Mouse (Mus musculus) lung, postnatal 0 days (tissue): ENCODE data around the gene Tmem81. TPM values are rescaled to one million over a fixed set of nuclear protein-coding genes. Genes with fewer than 3 reads are reported as not detected.

Source experiments
- ATAC-seq: fragments of 200-750 bp; cut with Nextera tagmentation; 2 replicates; pipeline ENCODE4 v1.8.0; 2017; ENCODE audit warnings: moderate library complexity
- DNase-seq: peaks from one replicate; pipeline ENCODE4 v3.0.0-alpha.2; 2016; ENCODE audit warnings: low spot score
- H3K27ac ChIP-seq: fragments of 300-500 bp; sonication (generic); 2 replicates; pipeline ENCODE4 v1.5.1; 2014; ENCODE audit warnings: antibody characterized with exemption, mild to moderate bottlenecking, low read length, mixed read lengths
- H3K27me3 ChIP-seq: fragments of 300-500 bp; sonication (generic); replicated peaks from 2 replicates; pipeline ENCODE4 v1.6.1; 2014; ENCODE audit warnings: low read length, mixed read lengths; ENCODE audit not compliant: insufficient read depth
- H3K36me3 ChIP-seq: fragments of 300-500 bp; sonication (generic); 2 replicates; pipeline ENCODE4 v1.6.1; 2014; ENCODE audit warnings: low read length, mixed read lengths; ENCODE audit not compliant: insufficient read depth
- H3K4me1 ChIP-seq: fragments of 300-500 bp; sonication (generic); 2 replicates; pipeline ENCODE4 v1.6.1; 2014; ENCODE audit warnings: antibody characterized with exemption, low read depth, low read length, mixed read lengths; ENCODE audit not compliant: insufficient read depth
- H3K4me2 ChIP-seq: fragments of 300-500 bp; sonication (generic); replicated peaks from 2 replicates; pipeline ENCODE4 v1.6.1; 2014; ENCODE audit warnings: low read depth, mild to moderate bottlenecking, low read length, moderate library complexity, mixed read lengths
- H3K4me3 ChIP-seq: fragments of 300-500 bp; sonication (generic); 2 replicates; pipeline ENCODE4 v1.5.1; 2014; ENCODE audit warnings: low read depth, low read length
- H3K9ac ChIP-seq: fragments of 300-500 bp; sonication (generic); replicated peaks from 2 replicates; pipeline ENCODE4 v1.6.1; 2014; ENCODE audit warnings: low read depth, mild to moderate bottlenecking
- H3K9me3 ChIP-seq: fragments of 300-500 bp; sonication (generic); 2 replicates; pipeline ENCODE4 v1.6.1; 2016; ENCODE audit warnings: low read length, mixed read lengths
- CTCF ChIP-seq: IDR thresholded peaks from 2 replicates; pipeline ENCODE4 v1.5.1; 2016; ENCODE audit warnings: antibody characterized with exemption, mild to moderate bottlenecking
- EP300 ChIP-seq: IDR thresholded peaks from 2 replicates; pipeline ENCODE4 v1.6.1; 2016; ENCODE audit warnings: antibody characterized with exemption, mild to moderate bottlenecking, control low read depth
- WGBS: fragments of 180-500 bp; shearing (Covaris S2); extraction: QIAGEN DNeasy Blood & Tissue Kit; methylation state at CpG from one replicate; pipeline ENCODE4 v1.1.7; 2014; 5-methylcytosine and 5-hydroxymethylcytosine counted together
- polyA plus RNA-seq: library from polyadenylated mRNA; unstranded; fragments of >200 nt; fragmentation: Nextera tagmentation; extraction: Ambion mirVana; gene quantifications from 2 replicates; pipeline ENCODE4 v1.2.1, GENCODE M21; 2015

Tmem81 gene
- polyA plus RNA-seq, 1 experiment from 2014 or later, result 1.3 TPM

- no peak overlapping the region for H3K4me3 ChIP-seq
- no peak overlapping the region for H3K27ac ChIP-seq
- WGBS, result 27% methylated on average over 4 of the region's 4 CpGs
- H3K27me3 ChIP-seq, result 0 out of 2 replicates have a peak, but pooled peaks cover 3% of the 10 kb centered on the region
- ATAC-seq (no peak), DNase-seq (peak; percentile 37)
- H3K36me3 ChIP-seq, result no peaks in the 10 kb centered on the region
- no peak overlapping the region for H3K9ac ChIP-seq
- TF ChIP-seq CTCF, result peak; percentile 69
- TF ChIP-seq EP300, result no peak
- H3K9me3 ChIP-seq, result no peaks in the 10 kb centered on the region
- no peak overlapping the region for H3K4me2 ChIP-seq
- H3K4me1 ChIP-seq, result no peaks in the 10 kb centered on the region
Measured at GRCm38 (mm10) chr1:132523920-132524319, 17.9 kb downstream of the Tmem81 start.

- Histone ChIP-seq H3K4me3 (no peak overlapping the region), H3K27ac (no peak overlapping the region), H3K4me2 (no peak overlapping the region), H3K9me3 (no peaks in the 10 kb centered on the region), H3K4me1 (no peaks in the 10 kb centered on the region), H3K9ac (no peak overlapping the region), H3K27me3 (0 out of 2 replicates have a peak, but pooled peaks cover 3% of the 10 kb centered on the region), H3K36me3 (no peaks in the 10 kb centered on the region)
- TF ChIP-seq EP300 (no peak), CTCF (peak; percentile 90)
- ATAC-seq (peak; percentile 39), DNase-seq (peak; percentile 76)
- 5% methylated on average over 10 of the region's 10 CpGs for WGBS
Measured at GRCm38 (mm10) chr1:132525832-132526231, 19.8 kb downstream of the Tmem81 start.

DNA sequence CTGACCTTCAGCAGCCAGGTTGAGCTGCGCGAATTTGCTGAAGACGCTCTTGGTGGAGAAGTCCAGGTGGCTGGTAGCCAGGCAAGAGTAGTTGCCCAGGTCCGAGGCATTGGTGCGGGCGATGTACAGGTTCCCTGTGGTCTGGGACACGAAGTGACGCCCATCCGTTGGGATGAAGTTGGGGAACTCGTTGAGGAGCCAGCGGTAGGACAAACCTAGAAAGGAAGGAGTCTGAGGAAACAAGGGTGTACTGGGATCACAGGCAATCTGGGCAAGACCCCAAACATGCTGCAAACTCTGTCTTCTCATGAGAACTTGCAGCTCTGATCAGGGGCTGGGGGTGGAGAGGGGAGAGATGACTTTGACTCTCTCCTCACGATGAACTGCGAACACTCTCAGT is 22.0 kb downstream of the Tmem81 start:
- H3K9me3 ChIP-seq, result no peaks in the 10 kb centered on the region
- ATAC-seq, result no peak
- H3K4me3 ChIP-seq, result no peak overlapping the region
- no peaks in the 10 kb centered on the region for H3K4me1 ChIP-seq
- DNase-seq, result no peak
- WGBS, result 84% methylated on average over 13 of the region's 13 CpGs
- no peak for TF ChIP-seq EP300
- TF ChIP-seq CTCF, result no peak
- H3K4me2 ChIP-seq, result no peak overlapping the region
- H3K9ac ChIP-seq, result no peak overlapping the region
- H3K27ac ChIP-seq, result no peak overlapping the region
- no peaks in the 10 kb centered on the region for H3K36me3 ChIP-seq
- H3K27me3 ChIP-seq, result 0 out of 2 replicates have a peak, but pooled peaks cover 3% of the 10 kb centered on the region

GRCm38 (mm10) chr1:132528647-132529334 is 22.8 kb downstream of the Tmem81 start:
- no peak for DNase-seq
- no peak overlapping the region for H3K4me3 ChIP-seq
- no peak overlapping the region for H3K9ac ChIP-seq
- H3K4me1 ChIP-seq, result no peaks in the 10 kb centered on the region
- H3K4me2 ChIP-seq, result no peak overlapping the region
- no peaks in the 10 kb centered on the region for H3K36me3 ChIP-seq
- H3K27ac ChIP-seq, result no peak overlapping the region
- H3K27me3 ChIP-seq, result 0 out of 2 replicates have a peak, but pooled peaks cover 3% of the 10 kb centered on the region
- TF ChIP-seq EP300 (no peak), CTCF (no peak)
- H3K9me3 ChIP-seq, result no peaks in the 10 kb centered on the region
- no peak for ATAC-seq
- WGBS, result 87% methylated on average over 19 of the region's 19 CpGs

- ATAC-seq (no peak), DNase-seq (no peak)
- Histone ChIP-seq H3K4me1 (no peaks in the 10 kb centered on the region), H3K4me2 (no peak overlapping the region), H3K9me3 (no peaks in the 10 kb centered on the region), H3K9ac (no peak overlapping the region), H3K27ac (no peak overlapping the region), H3K36me3 (no peaks in the 10 kb centered on the region), H3K27me3 (no peaks in the 10 kb centered on the region), H3K4me3 (no peak overlapping the region)
- no peak for TF ChIP-seq EP300
- no peak for TF ChIP-seq CTCF
- 17% methylated on average over 5 of the region's 5 CpGs for WGBS
Measured at GRCm38 (mm10) chr1:132530631-132531191, 24.7 kb downstream of the Tmem81 start.

GRCm38 (mm10) chr1:132532521-132532920 is 26.5 kb downstream of the Tmem81 start:
- Histone ChIP-seq H3K9ac (no peak overlapping the region), H3K9me3 (no peaks in the 10 kb centered on the region), H3K4me3 (no peak overlapping the region), H3K36me3 (no peaks in the 10 kb centered on the region), H3K27ac (no peak overlapping the region), H3K27me3 (no peaks in the 10 kb centered on the region), H3K4me2 (no peak overlapping the region), H3K4me1 (no peaks in the 10 kb centered on the region)
- no peak for ATAC-seq
- WGBS, result 72% methylated on average over 9 of the region's 9 CpGs
- no peak for DNase-seq
- no peak for TF ChIP-seq CTCF
- no peak for TF ChIP-seq EP300
